Mouse (Mus musculus): ENCODE results near the gene Map3k11. TPM values are rescaled to one million over a fixed set of nuclear protein-coding genes. Genes with fewer than 3 reads are reported as not detected.
"Not testable (repeated sequence)": the region's sequence is repeated elsewhere in the genome, so short reads cannot be mapped to it uniquely, and the experiment has no call there.

Gene Map3k11
- polyA plus RNA-seq, 1 experiment from 2014 or later: 36.0 TPM

GRCm38 (mm10) chr19:5685431-5685830, 3.1 kb upstream of the Map3k11 start:
- Histone ChIP-seq H3K4me3 (no peak overlapping the region), H3K4me1 (peaks cover 19% of the 10 kb centered on the region), H3K9me3 (no peaks in the 10 kb centered on the region), H3K36me3 (peaks cover 69% of the 10 kb centered on the region), H3K27ac (no peak overlapping the region), H3K27me3 (ENCODE audit: insufficient read depth, poor library complexity, severe bottlenecking) (no peaks in the 10 kb centered on the region)
- 92% methylated on average over 19 of the region's 19 CpGs for WGBS
- DNase-seq (ENCODE audit: low spot score): no peak

- no peak overlapping the region for H3K4me3 ChIP-seq
- no peaks in the 10 kb centered on the region for H3K9me3 ChIP-seq
- H3K27me3 ChIP-seq (ENCODE audit: insufficient read depth, poor library complexity, severe bottlenecking): no peaks in the 10 kb centered on the region
- 92% methylated on average over 11 of the region's 11 CpGs for WGBS
- H3K36me3 ChIP-seq: peaks cover 69% of the 10 kb centered on the region
- no peak for DNase-seq (ENCODE audit: low spot score)
- H3K27ac ChIP-seq: peak overlapping the region; percentile 59; the same call in 1 of the 2 replicates
- peaks cover 23% of the 10 kb centered on the region for H3K4me1 ChIP-seq
These were observed 2.7 kb upstream of the Map3k11 start for GRCm38 (mm10) chr19:5685861-5686260.

GRCm38 (mm10) chr19:5686437-5686836, 2.1 kb upstream of the Map3k11 start:
- Histone ChIP-seq H3K9me3 (no peaks in the 10 kb centered on the region), H3K27me3 (ENCODE audit: insufficient read depth, poor library complexity, severe bottlenecking) (no peaks in the 10 kb centered on the region), H3K4me1 (peaks cover 29% of the 10 kb centered on the region), H3K36me3 (peaks cover 68% of the 10 kb centered on the region), H3K4me3 (no peak overlapping the region), H3K27ac (no peak overlapping the region)
- DNase-seq (ENCODE audit: low spot score): no peak
- WGBS: 80% methylated on average over 13 of the region's 13 CpGs

- Histone ChIP-seq H3K4me3 (peak overlapping the region; percentile 96), H3K27ac (peak overlapping the region; percentile 94; the same call in 1 of the 2 replicates), H3K36me3 (peaks cover 68% of the 10 kb centered on the region), H3K4me1 (peaks cover 34% of the 10 kb centered on the region)
- DNase-seq (ENCODE audit: low spot score); H3K9me3 ChIP-seq; H3K27me3 ChIP-seq (ENCODE audit: insufficient read depth, poor library complexity, severe bottlenecking): not testable (repeated sequence)
- 90% methylated on average over 12 of the region's 12 CpGs for WGBS
These were observed 1.6 kb upstream of the Map3k11 start for GRCm38 (mm10) chr19:5686954-5687353.

GRCm38 (mm10) chr19:5687738-5688137, 804 bp upstream of the Map3k11 start:
- peaks cover 42% of the 10 kb centered on the region for H3K4me1 ChIP-seq
- DNase-seq (ENCODE audit: low spot score): no peak
- WGBS: 22% methylated on average over 9 of the region's 9 CpGs
- peaks cover 68% of the 10 kb centered on the region for H3K36me3 ChIP-seq
- H3K4me3 ChIP-seq: peak overlapping the region; percentile 96
- H3K9me3 ChIP-seq: no peaks in the 10 kb centered on the region
- H3K27ac ChIP-seq: peak overlapping the region; percentile 94
- no peaks in the 10 kb centered on the region for H3K27me3 ChIP-seq (ENCODE audit: insufficient read depth, poor library complexity, severe bottlenecking)

- under 1% methylated on average over 7 of the region's 7 CpGs for WGBS
- Histone ChIP-seq H3K9me3 (no peaks in the 10 kb centered on the region), H3K4me3 (peak overlapping the region; percentile 96), H3K27ac (peak overlapping the region; percentile 94), H3K4me1 (peaks cover 55% of the 10 kb centered on the region), H3K27me3 (ENCODE audit: insufficient read depth, poor library complexity, severe bottlenecking) (no peaks in the 10 kb centered on the region), H3K36me3 (peaks cover 68% of the 10 kb centered on the region)
- no peak for DNase-seq (ENCODE audit: low spot score)
These were observed 516 bp downstream of the Map3k11 start for GRCm38 (mm10) chr19:5689088-5689428.

GRCm38 (mm10) chr19:5689565-5690342, 1.2 kb downstream of the Map3k11 start:
- Histone ChIP-seq H3K9me3 (no peaks in the 10 kb centered on the region), H3K4me1 (peaks cover 55% of the 10 kb centered on the region), H3K36me3 (peaks cover 67% of the 10 kb centered on the region), H3K27ac (peak overlapping the region; percentile 94), H3K4me3 (peak overlapping the region; percentile 96), H3K27me3 (ENCODE audit: insufficient read depth, poor library complexity, severe bottlenecking) (no peaks in the 10 kb centered on the region)
- DNase-seq (ENCODE audit: low spot score): peak; percentile 96
- 8% methylated on average over 42 of the region's 42 CpGs for WGBS

- no peak for DNase-seq (ENCODE audit: low spot score)
- Histone ChIP-seq H3K27ac (peak overlapping the region; percentile 94), H3K27me3 (ENCODE audit: insufficient read depth, poor library complexity, severe bottlenecking) (0 out of 2 replicates have a peak, but pooled peaks cover 5% of the 10 kb centered on the region), H3K4me3 (peak overlapping the region; percentile 96), H3K36me3 (peaks cover 67% of the 10 kb centered on the region), H3K9me3 (no peaks in the 10 kb centered on the region), H3K4me1 (peaks cover 56% of the 10 kb centered on the region)
- 69% methylated on average over 15 of the region's 15 CpGs for WGBS
These were observed 1.8 kb downstream of the Map3k11 start for GRCm38 (mm10) chr19:5690343-5690735.

- H3K27ac ChIP-seq: peak overlapping the region; percentile 94
- WGBS: 63% methylated on average over 5 of the region's 5 CpGs
- H3K4me3 ChIP-seq: peak overlapping the region; percentile 96
- H3K4me1 ChIP-seq: peaks cover 67% of the 10 kb centered on the region
- H3K9me3 ChIP-seq: no peaks in the 10 kb centered on the region
- DNase-seq (ENCODE audit: low spot score): no peak
- peaks cover 67% of the 10 kb centered on the region for H3K36me3 ChIP-seq
- H3K27me3 ChIP-seq (ENCODE audit: insufficient read depth, poor library complexity, severe bottlenecking): 0 out of 2 replicates have a peak, but pooled peaks cover 7% of the 10 kb centered on the region
These were observed 3.1 kb downstream of the Map3k11 start for GRCm38 (mm10) chr19:5691601-5692000.

- peak overlapping the region; percentile 94 for H3K27ac ChIP-seq
- WGBS: 53% methylated on average over 10 of the region's 10 CpGs
- peaks cover 63% of the 10 kb centered on the region for H3K4me1 ChIP-seq
- peaks cover 68% of the 10 kb centered on the region for H3K36me3 ChIP-seq
- H3K9me3 ChIP-seq: no peaks in the 10 kb centered on the region
- peak overlapping the region; percentile 96 for H3K4me3 ChIP-seq
- no peak for DNase-seq (ENCODE audit: low spot score)
- H3K27me3 ChIP-seq (ENCODE audit: insufficient read depth, poor library complexity, severe bottlenecking): 0 out of 2 replicates have a peak, but pooled peaks cover 7% of the 10 kb centered on the region
These were observed 3.8 kb downstream of the Map3k11 start for GRCm38 (mm10) chr19:5692086-5692912.

GRCm38 (mm10) chr19:5692913-5693396, 4.4 kb downstream of the Map3k11 start:
- Histone ChIP-seq H3K27ac (peak overlapping the region; percentile 94), H3K4me3 (peak overlapping the region; percentile 96), H3K4me1 (peaks cover 57% of the 10 kb centered on the region), H3K36me3 (peaks cover 74% of the 10 kb centered on the region), H3K27me3 (ENCODE audit: insufficient read depth, poor library complexity, severe bottlenecking) (0 out of 2 replicates have a peak, but pooled peaks cover 7% of the 10 kb centered on the region), H3K9me3 (no peaks in the 10 kb centered on the region)
- no peak for DNase-seq (ENCODE audit: low spot score)
- 68% methylated on average over 10 of the region's 10 CpGs for WGBS

GRCm38 (mm10) chr19:5693801-5694200, 5.3 kb downstream of the Map3k11 start:
- no peaks in the 10 kb centered on the region for H3K9me3 ChIP-seq
- peaks cover 55% of the 10 kb centered on the region for H3K4me1 ChIP-seq
- H3K36me3 ChIP-seq: peaks cover 83% of the 10 kb centered on the region
- 81% methylated on average over 6 of the region's 6 CpGs for WGBS
- peak overlapping the region; percentile 37; the same call in 1 of the 2 replicates for H3K27ac ChIP-seq
- H3K27me3 ChIP-seq (ENCODE audit: insufficient read depth, poor library complexity, severe bottlenecking): 0 out of 2 replicates have a peak, but pooled peaks cover 7% of the 10 kb centered on the region
- no peak for DNase-seq (ENCODE audit: low spot score)
- peak overlapping the region; percentile 96 for H3K4me3 ChIP-seq
